In the genomic region with DNA sequence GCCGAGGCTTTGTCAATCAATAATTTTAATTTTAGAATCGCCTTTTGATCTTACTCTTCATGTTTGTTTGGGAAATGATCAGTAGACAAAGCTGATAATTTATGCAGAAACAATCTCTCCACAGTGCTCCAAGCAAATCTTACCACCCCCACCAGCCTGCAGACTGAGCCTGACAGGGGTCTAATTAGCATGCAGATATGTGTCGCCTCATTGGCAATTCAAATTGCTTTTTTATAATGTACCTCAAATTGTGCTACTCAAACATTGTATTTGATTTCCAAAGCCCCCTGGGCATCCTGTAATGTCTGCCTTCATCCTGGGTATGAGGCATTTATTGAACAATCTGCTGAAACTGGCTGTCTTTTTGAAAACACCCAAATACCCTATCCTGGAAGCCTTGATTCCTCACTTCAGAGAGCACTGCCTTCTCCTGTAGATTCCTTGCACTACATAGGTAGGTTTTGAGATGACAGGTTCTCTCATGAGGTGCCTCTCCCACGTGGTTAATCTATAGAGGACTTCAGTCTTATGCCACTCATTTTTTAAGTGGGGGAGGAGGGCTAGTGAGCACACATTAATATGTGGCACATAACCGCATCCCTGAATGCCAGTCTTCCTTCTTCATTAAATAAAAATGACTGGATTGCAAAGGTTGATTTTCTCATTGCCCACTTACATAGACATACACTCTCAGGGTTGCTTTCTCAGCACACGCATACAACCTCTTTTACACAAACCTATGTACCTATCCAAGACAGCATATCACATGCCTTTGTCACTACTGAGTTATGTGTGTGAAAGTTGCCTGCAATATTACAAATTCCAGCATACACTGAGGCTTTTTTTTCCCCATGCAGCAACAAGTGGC, we compare ENCODE assay signal across 13 mouse cellular contexts.
A peak's percentile ranks its signal among the peaks of the same experiment; 100 is the strongest.
DNase-seq lines count a peak whose midpoint lies in the region; ATAC-seq and TF ChIP-seq lines count a peak whose summit lies in the region.
"Had no signal": no experiment of that assay in that cellular context is flagged by ENCODE, and none has a peak within 500 bp of the region (broad histone marks: within the 10 kb centered on the region; RNA-seq: fewer than 3 reads in every experiment).

No protein-coding gene starts in this region.

- WGBS in embryonic facial prominence, embryonic 11.5 days = 65% methylated on average over 6 of the region's 6 CpGs
- WGBS in embryonic facial prominence, embryonic 10.5 days = 65% methylated on average over 6 of the region's 6 CpGs
- 5% methylated on average over 6 of the region's 6 CpGs for WGBS in forebrain, embryonic 16.5 days
- WGBS in midbrain, embryonic 13.5 days = 37% methylated on average over 6 of the region's 6 CpGs

- no peaks in the 10 kb centered on the region for H3K4me1 ChIP-seq in embryonic facial prominence, embryonic 11.5 days (ENCODE audit: control insufficient read depth, insufficient read depth, low read length)
- H3K4me1 ChIP-seq in embryonic facial prominence, embryonic 10.5 days = no peaks in the 10 kb centered on the region
- peaks cover 20% of the 10 kb centered on the region for H3K4me1 ChIP-seq in forebrain, embryonic 16.5 days (replicated peaks; ENCODE audit: control insufficient read depth, insufficient read depth, low read length)
- H3K4me1 ChIP-seq in midbrain, embryonic 13.5 days (replicated peaks) = peaks cover 31% of the 10 kb centered on the region

- TF ChIP-seq POLR2A in brain, embryonic 14.5 days (IDR thresholded peaks at IDR 0.05; ENCODE audit: borderline replicate concordance, extremely low read depth, insufficient read depth, insufficient read length, poor library complexity, severe bottlenecking) = no peak

- no peak overlapping the region for H3K4me3 ChIP-seq in embryonic facial prominence, embryonic 11.5 days (ENCODE audit: low read depth, low read length)
- no peak overlapping the region for H3K4me3 ChIP-seq in embryonic facial prominence, embryonic 10.5 days
- H3K4me3 ChIP-seq in forebrain, embryonic 16.5 days (replicated peaks; ENCODE audit: low read length) = peak overlapping the region; percentile 40
- peak overlapping the region; percentile 29; the same call in 1 of the 2 replicates for H3K4me3 ChIP-seq in midbrain, embryonic 13.5 days (replicated peaks)

- DNase-seq in embryonic facial prominence, embryonic 11.5 days (ENCODE audit: low spot score) = no peak
- no peak for DNase-seq in embryonic facial prominence, embryonic 10.5 days (ENCODE audit: low spot score)
- peak; percentile 94 for DNase-seq in brain, embryonic 14.5 days (ENCODE audit: low read depth)
- no peak for DNase-seq in right cerebral cortex, postnatal 25 days
- DNase-seq in thymus, postnatal 14 days = no peak
- no peak for DNase-seq in right cerebral cortex, postnatal 4 days
- DNase-seq: adrenal gland, adult 8-10 months; gastrocnemius, postnatal 14 days; lung, postnatal 14 days; thymus, adult 2 months had no signal

- H3K27me3 ChIP-seq in embryonic facial prominence, embryonic 11.5 days (ENCODE audit: control insufficient read depth, insufficient read depth, low read length) = no peaks in the 10 kb centered on the region
- no peaks in the 10 kb centered on the region for H3K27me3 ChIP-seq in embryonic facial prominence, embryonic 10.5 days (replicated peaks; ENCODE audit: low read depth, poor library complexity, severe bottlenecking)
- no peaks in the 10 kb centered on the region for H3K27me3 ChIP-seq in forebrain, embryonic 16.5 days (replicated peaks; ENCODE audit: control insufficient read depth, insufficient read depth, low read length)
- H3K27me3 ChIP-seq in midbrain, embryonic 13.5 days = no peaks in the 10 kb centered on the region

- no peak overlapping the region for H3K27ac ChIP-seq in embryonic facial prominence, embryonic 11.5 days (replicated peaks; ENCODE audit: low read depth, low read length)
- H3K27ac ChIP-seq in embryonic facial prominence, embryonic 10.5 days (replicated peaks) = no peak overlapping the region
- H3K27ac ChIP-seq in forebrain, embryonic 16.5 days (ENCODE audit: low read length) = peak overlapping the region; percentile 39
- H3K27ac ChIP-seq in midbrain, embryonic 13.5 days = peak overlapping the region; percentile 74

- 0 out of 2 replicates have a peak, but pooled peaks have one; percentile 34 for ATAC-seq in embryonic facial prominence, embryonic 11.5 days (replicated peaks; ENCODE audit: insufficient number of reproducible peaks, low FRiP score, low TSS enrichment, low read depth)
- peak; percentile 80 for ATAC-seq in forebrain, embryonic 16.5 days
- ATAC-seq in midbrain, embryonic 13.5 days = peak; percentile 85

- H3K36me3 ChIP-seq in embryonic facial prominence, embryonic 11.5 days (replicated peaks; ENCODE audit: control insufficient read depth, insufficient read depth, low read depth, low read length) = no peaks in the 10 kb centered on the region
- no peaks in the 10 kb centered on the region for H3K36me3 ChIP-seq in embryonic facial prominence, embryonic 10.5 days (replicated peaks)
- no peaks in the 10 kb centered on the region for H3K36me3 ChIP-seq in forebrain, embryonic 16.5 days (ENCODE audit: control insufficient read depth, insufficient read depth)
- H3K36me3 ChIP-seq in midbrain, embryonic 13.5 days = no peaks in the 10 kb centered on the region

- TF ChIP-seq CTCF in brain, embryonic 14.5 days (IDR thresholded peaks at IDR 0.05; ENCODE audit: borderline replicate concordance, extremely low read depth, insufficient read depth, insufficient read length) = no peak

- no peak overlapping the region for H3K9ac ChIP-seq in embryonic facial prominence, embryonic 11.5 days (replicated peaks; ENCODE audit: low read length)
- H3K9ac ChIP-seq in forebrain, embryonic 16.5 days (replicated peaks; ENCODE audit: low read depth, low read length) = no peak overlapping the region
- H3K9ac ChIP-seq in midbrain, embryonic 13.5 days (replicated peaks) = no peak overlapping the region

- no peaks in the 10 kb centered on the region for H3K9me3 ChIP-seq in embryonic facial prominence, embryonic 11.5 days (replicated peaks; ENCODE audit: control insufficient read depth, low read length)
- no peaks in the 10 kb centered on the region for H3K9me3 ChIP-seq in embryonic facial prominence, embryonic 10.5 days
- H3K9me3 ChIP-seq in forebrain, embryonic 16.5 days (ENCODE audit: control insufficient read depth, low read length) = no peaks in the 10 kb centered on the region
- no peaks in the 10 kb centered on the region for H3K9me3 ChIP-seq in midbrain, embryonic 13.5 days

- no peak overlapping the region for H3K4me2 ChIP-seq in embryonic facial prominence, embryonic 11.5 days (ENCODE audit: low read depth, low read length)
- H3K4me2 ChIP-seq in forebrain, embryonic 16.5 days (ENCODE audit: low read length) = peak overlapping the region; percentile 51
- H3K4me2 ChIP-seq in midbrain, embryonic 13.5 days (replicated peaks) = peak overlapping the region; percentile 34
- H3K4me2 ChIP-seq: liver, embryonic 11.5 days had no signal

Comparison
In these comparisons a context has a peak if more than half of its experiments do, and no peak if none do; other contexts are left out.
1. ATAC-seq: peak in every context shown above with its lines; median percentile 85 in midbrain, embryonic 13.5 days; 80 in forebrain, embryonic 16.5 days; 34 in embryonic facial prominence, embryonic 11.5 days.
2. H3K27ac ChIP-seq: peak in forebrain, embryonic 16.5 days (single experiment) and midbrain, embryonic 13.5 days (single experiment); none in embryonic facial prominence, embryonic 11.5 days (single experiment) and embryonic facial prominence, embryonic 10.5 days (single experiment).
3. H3K4me3 ChIP-seq: peak in forebrain, embryonic 16.5 days (single experiment) and midbrain, embryonic 13.5 days (single experiment); none in embryonic facial prominence, embryonic 11.5 days (single experiment) and embryonic facial prominence, embryonic 10.5 days (single experiment).